Mouse (Mus musculus) hindbrain, embryonic 12.5 days (tissue): Measurements from ENCODE around the gene Celf5. TPM values are rescaled to one million over a fixed set of nuclear protein-coding genes. Genes with fewer than 3 reads are reported as not detected.
A peak's percentile ranks its signal among the peaks of the same experiment; 100 is the strongest.

Experiments
- ATAC-seq: fragments of 200-750 bp; cut with Nextera tagmentation; 2 replicates; pipeline ENCODE4 v1.8.0; 2017; ENCODE audit warnings: moderate TSS enrichment; ENCODE audit not compliant: low FRiP score
- H3K27ac ChIP-seq: fragments of 300-500 bp; sonication (generic); 2 replicates; pipeline ENCODE4 v1.5.1; 2016; ENCODE audit warnings: mild to moderate bottlenecking
- H3K27me3 ChIP-seq: fragments of 300-500 bp; sonication (generic); 2 replicates; pipeline ENCODE4 v1.6.1; 2016; ENCODE audit warnings: mild to moderate bottlenecking
- H3K36me3 ChIP-seq: fragments of 300-500 bp; sonication (generic); 2 replicates; pipeline ENCODE4 v1.6.1; 2016; ENCODE audit warnings: mild to moderate bottlenecking
- H3K4me1 ChIP-seq: fragments of 300-500 bp; sonication (generic); 2 replicates; pipeline ENCODE4 v1.6.1; 2016
- H3K4me2 ChIP-seq: fragments of 300-500 bp; sonication (generic); replicated peaks from 2 replicates; pipeline ENCODE4 v1.6.1; 2016; ENCODE audit warnings: mild to moderate bottlenecking
- H3K4me3 ChIP-seq: fragments of 300-500 bp; sonication (generic); 2 replicates; pipeline ENCODE4 v1.5.1; 2016; ENCODE audit warnings: mild to moderate bottlenecking
- H3K9ac ChIP-seq: fragments of 300-500 bp; sonication (generic); 2 replicates; pipeline ENCODE4 v1.6.1; 2016; ENCODE audit warnings: mild to moderate bottlenecking, moderate library complexity
- H3K9me3 ChIP-seq: fragments of 300-500 bp; sonication (generic); replicated peaks from 2 replicates; pipeline ENCODE4 v1.6.1; 2016; ENCODE audit warnings: mild to moderate bottlenecking
- WGBS: fragments of 180-500 bp; shearing (Covaris S2); methylation state at CpG from one replicate; pipeline ENCODE4 v1.1.7; 2016; 5-methylcytosine and 5-hydroxymethylcytosine counted together
- polyA plus RNA-seq: library from polyadenylated mRNA; unstranded; fragments of >200 nt; fragmentation: Nextera tagmentation; extraction: Ambion mirVana; gene quantifications from 2 replicates; pipeline ENCODE4 v1.2.1, GENCODE M21; 2016

The Celf5 gene
- polyA plus RNA-seq, 1 experiment from 2014 or later, result 37.1 TPM

- Histone ChIP-seq H3K9me3 (no peaks in the 10 kb centered on the region), H3K27ac (peak overlapping the region; percentile 31; the same call in 1 of the 2 replicates), H3K4me3 (no peak overlapping the region), H3K4me1 (peaks cover 36% of the 10 kb centered on the region), H3K36me3 (peaks cover 43% of the 10 kb centered on the region), H3K4me2 (no peak overlapping the region), H3K27me3 (peaks cover 19% of the 10 kb centered on the region), H3K9ac (no peak overlapping the region)
- 36% methylated on average over 2 of the region's 2 CpGs for WGBS
- ATAC-seq, result no peak
Measured at GRCm38 (mm10) chr10:81485060-81485449, 2.5 kb upstream of the Celf5 start.

GRCm38 (mm10) chr10:81484441-81485059 is 2.0 kb upstream of the Celf5 start:
- 57% methylated on average over 6 of the region's 6 CpGs for WGBS
- H3K27ac ChIP-seq, result peak overlapping the region; percentile 31; the same call in 1 of the 2 replicates
- no peak overlapping the region for H3K9ac ChIP-seq
- peaks cover 38% of the 10 kb centered on the region for H3K36me3 ChIP-seq
- no peak overlapping the region for H3K4me3 ChIP-seq
- no peaks in the 10 kb centered on the region for H3K9me3 ChIP-seq
- H3K27me3 ChIP-seq, result peaks cover 23% of the 10 kb centered on the region
- H3K4me1 ChIP-seq, result peaks cover 40% of the 10 kb centered on the region
- H3K4me2 ChIP-seq, result no peak overlapping the region
- no peak for ATAC-seq

GRCm38 (mm10) chr10:81483983-81484382 is 1.5 kb upstream of the Celf5 start:
- Histone ChIP-seq H3K27ac (no peak overlapping the region), H3K9me3 (no peaks in the 10 kb centered on the region), H3K9ac (no peak overlapping the region), H3K4me1 (peaks cover 40% of the 10 kb centered on the region), H3K27me3 (peaks cover 23% of the 10 kb centered on the region), H3K4me3 (no peak overlapping the region), H3K4me2 (no peak overlapping the region), H3K36me3 (peaks cover 32% of the 10 kb centered on the region)
- WGBS, result 19% methylated on average over 9 of the region's 9 CpGs
- no peak for ATAC-seq

- peak overlapping the region; percentile 78 for H3K27ac ChIP-seq
- peak overlapping the region; percentile 90 for H3K9ac ChIP-seq
- no peaks in the 10 kb centered on the region for H3K9me3 ChIP-seq
- H3K4me2 ChIP-seq, result peak overlapping the region; percentile 59
- ATAC-seq, result peak; percentile 42
- peak overlapping the region; percentile 61 for H3K4me3 ChIP-seq
- WGBS, result 4% methylated on average over 27 of the region's 35 CpGs
- H3K4me1 ChIP-seq, result peaks cover 50% of the 10 kb centered on the region
- H3K27me3 ChIP-seq, result peaks cover 45% of the 10 kb centered on the region
- H3K36me3 ChIP-seq, result peaks cover 11% of the 10 kb centered on the region
Measured at GRCm38 (mm10) chr10:81481605-81482532, 640 bp downstream of the Celf5 start.

- Histone ChIP-seq H3K9ac (no peak overlapping the region), H3K27me3 (peaks cover 64% of the 10 kb centered on the region), H3K36me3 (no peaks in the 10 kb centered on the region), H3K9me3 (no peaks in the 10 kb centered on the region), H3K4me2 (no peak overlapping the region), H3K4me1 (peaks cover 42% of the 10 kb centered on the region), H3K27ac (no peak overlapping the region), H3K4me3 (no peak overlapping the region)
- ATAC-seq, result no peak
- 84% methylated on average over 10 of the region's 10 CpGs for WGBS
Measured at GRCm38 (mm10) chr10:81474461-81474860, 8.0 kb downstream of the Celf5 start.

- Histone ChIP-seq H3K27me3 (peaks cover 61% of the 10 kb centered on the region), H3K4me1 (peaks cover 41% of the 10 kb centered on the region), H3K4me3 (peak overlapping the region; percentile 37), H3K27ac (peak overlapping the region; percentile 86), H3K4me2 (peak overlapping the region; percentile 74), H3K9ac (peak overlapping the region; percentile 66), H3K9me3 (no peaks in the 10 kb centered on the region), H3K36me3 (0 out of 2 replicates have a peak, but pooled peaks cover 3% of the 10 kb centered on the region)
- ATAC-seq, result peak; percentile 87
- 1% methylated on average over 19 of the region's 22 CpGs for WGBS
Measured at GRCm38 (mm10) chr10:81473003-81473451, 9.5 kb downstream of the Celf5 start.

GRCm38 (mm10) chr10:81472403-81473002 is 10.0 kb downstream of the Celf5 start:
- Histone ChIP-seq H3K9ac (peak overlapping the region; percentile 66), H3K9me3 (no peaks in the 10 kb centered on the region), H3K27ac (peak overlapping the region; percentile 86), H3K4me1 (peaks cover 36% of the 10 kb centered on the region), H3K27me3 (peaks cover 61% of the 10 kb centered on the region), H3K36me3 (0 out of 2 replicates have a peak, but pooled peaks cover 7% of the 10 kb centered on the region), H3K4me2 (peak overlapping the region; percentile 74), H3K4me3 (peak overlapping the region; percentile 37)
- peak; percentile 56 for ATAC-seq
- 4% methylated on average over 18 of the region's 18 CpGs for WGBS

GRCm38 (mm10) chr10:81470454-81470853 is 12.1 kb downstream of the Celf5 start:
- H3K36me3 ChIP-seq, result peaks cover 18% of the 10 kb centered on the region; the same call in 1 of the 2 replicates
- H3K9ac ChIP-seq, result no peak overlapping the region
- 52% methylated on average over 18 of the region's 18 CpGs for WGBS
- H3K4me3 ChIP-seq, result no peak overlapping the region
- H3K27me3 ChIP-seq, result peaks cover 56% of the 10 kb centered on the region
- H3K4me1 ChIP-seq, result peaks cover 32% of the 10 kb centered on the region
- no peak overlapping the region for H3K27ac ChIP-seq
- H3K4me2 ChIP-seq, result no peak overlapping the region
- no peak for ATAC-seq
- H3K9me3 ChIP-seq, result no peaks in the 10 kb centered on the region

GRCm38 (mm10) chr10:81469253-81469652 is 13.3 kb downstream of the Celf5 start:
- no peak overlapping the region for H3K9ac ChIP-seq
- peaks cover 41% of the 10 kb centered on the region for H3K4me1 ChIP-seq
- H3K4me3 ChIP-seq, result no peak overlapping the region
- ATAC-seq, result no peak
- no peaks in the 10 kb centered on the region for H3K9me3 ChIP-seq
- H3K27ac ChIP-seq, result no peak overlapping the region
- H3K27me3 ChIP-seq, result peaks cover 57% of the 10 kb centered on the region
- WGBS, result 87% methylated on average over 5 of the region's 5 CpGs
- H3K36me3 ChIP-seq, result peaks cover 18% of the 10 kb centered on the region; the same call in 1 of the 2 replicates
- no peak overlapping the region for H3K4me2 ChIP-seq

- no peak overlapping the region for H3K4me2 ChIP-seq
- no peak overlapping the region for H3K27ac ChIP-seq
- H3K27me3 ChIP-seq, result peaks cover 64% of the 10 kb centered on the region
- no peaks in the 10 kb centered on the region for H3K9me3 ChIP-seq
- 82% methylated on average over 16 of the region's 16 CpGs for WGBS
- ATAC-seq, result no peak
- 0 out of 2 replicates have a peak overlapping the region, but pooled peaks have one; percentile 8 for H3K9ac ChIP-seq
- H3K36me3 ChIP-seq, result peaks cover 18% of the 10 kb centered on the region; the same call in 1 of the 2 replicates
- no peak overlapping the region for H3K4me3 ChIP-seq
- H3K4me1 ChIP-seq, result peaks cover 27% of the 10 kb centered on the region
Measured at GRCm38 (mm10) chr10:81467670-81468235, 14.8 kb downstream of the Celf5 start.

GRCm38 (mm10) chr10:81466881-81467280 is 15.6 kb downstream of the Celf5 start:
- H3K9ac ChIP-seq, result no peak overlapping the region
- H3K27me3 ChIP-seq, result peaks cover 68% of the 10 kb centered on the region
- WGBS, result 68% methylated on average over 14 of the region's 14 CpGs
- no peak overlapping the region for H3K4me3 ChIP-seq
- H3K27ac ChIP-seq, result no peak overlapping the region
- H3K9me3 ChIP-seq, result no peaks in the 10 kb centered on the region
- no peak for ATAC-seq
- H3K36me3 ChIP-seq, result peaks cover 18% of the 10 kb centered on the region; the same call in 1 of the 2 replicates
- no peak overlapping the region for H3K4me2 ChIP-seq
- peaks cover 18% of the 10 kb centered on the region for H3K4me1 ChIP-seq
